Mouse (Mus musculus): ENCODE data around the gene Plk1.

- TF ChIP-seq POLR2A (IDR thresholded peaks at IDR 0.05; ENCODE audit: low read depth, low read length) = no peak
- no peak for TF ChIP-seq CTCF (IDR thresholded peaks at IDR 0.05; ENCODE audit: extremely low read depth, insufficient read length, insufficient replicate concordance, low read depth, low read length)
These were observed 12.4 kb downstream of the Plk1 start for GRCm38 (mm10) chr7:122171613-122172012.
